Mouse (Mus musculus): ENCODE results near the gene Unkl. TPM values are rescaled to one million over a fixed set of nuclear protein-coding genes. Genes with fewer than 3 reads are reported as not detected.
A peak's percentile ranks its signal among the peaks of the same experiment; 100 is the strongest.

Gene Unkl
- polyA plus RNA-seq, 1 experiment, result 24.1 TPM

GRCm38 (mm10) chr17:25239695-25240636 lies 51.8 kb downstream of the Unkl start, which contains the start of the genes Gnptg and Tsr3:
Gene Gnptg, minus strand, starts transcription at chr17:25240124.
Gene Tsr3, plus strand, starts transcription at chr17:25240170.
- TF ChIP-seq POLR2A (IDR thresholded peaks at IDR 0.05; ENCODE audit: borderline replicate concordance, extremely low read depth, insufficient read depth, insufficient read length, poor library complexity, severe bottlenecking) (peak; percentile 57; the same call in 1 of the 2 replicates), CTCF (IDR thresholded peaks at IDR 0.05; ENCODE audit: borderline replicate concordance, extremely low read depth, insufficient read depth, insufficient read length) (no peak)
- DNase-seq (ENCODE audit: low read depth), result peak; percentile 97

GRCm38 (mm10) chr17:25243131-25243780 lies 55.1 kb downstream of the Unkl start:
- TF ChIP-seq POLR2A (IDR thresholded peaks at IDR 0.05; ENCODE audit: borderline replicate concordance, extremely low read depth, insufficient read depth, insufficient read length, poor library complexity, severe bottlenecking) (no peak), CTCF (IDR thresholded peaks at IDR 0.05; ENCODE audit: borderline replicate concordance, extremely low read depth, insufficient read depth, insufficient read length) (no peak)
- DNase-seq (ENCODE audit: low read depth), result no peak

GRCm38 (mm10) chr17:25244239-25244638 lies 56.0 kb downstream of the Unkl start:
- no peak for DNase-seq (ENCODE audit: low read depth)
- TF ChIP-seq CTCF (IDR thresholded peaks at IDR 0.05; ENCODE audit: borderline replicate concordance, extremely low read depth, insufficient read depth, insufficient read length), result no peak
- TF ChIP-seq POLR2A (IDR thresholded peaks at IDR 0.05; ENCODE audit: borderline replicate concordance, extremely low read depth, insufficient read depth, insufficient read length, poor library complexity, severe bottlenecking), result no peak

GRCm38 (mm10) chr17:25248033-25248750 lies 60.0 kb downstream of the Unkl start:
- no peak for DNase-seq (ENCODE audit: low read depth)
- TF ChIP-seq POLR2A (IDR thresholded peaks at IDR 0.05; ENCODE audit: borderline replicate concordance, extremely low read depth, insufficient read depth, insufficient read length, poor library complexity, severe bottlenecking) (no peak), CTCF (IDR thresholded peaks at IDR 0.05; ENCODE audit: borderline replicate concordance, extremely low read depth, insufficient read depth, insufficient read length) (no peak)

- TF ChIP-seq CTCF (IDR thresholded peaks at IDR 0.05; ENCODE audit: borderline replicate concordance, extremely low read depth, insufficient read depth, insufficient read length) (no peak), POLR2A (IDR thresholded peaks at IDR 0.05; ENCODE audit: borderline replicate concordance, extremely low read depth, insufficient read depth, insufficient read length, poor library complexity, severe bottlenecking) (no peak)
- DNase-seq (ENCODE audit: low read depth), result peak; percentile 24
Measured at GRCm38 (mm10) chr17:25250181-25250835, 62.1 kb downstream of the Unkl start.

- peak; percentile 91 for DNase-seq (ENCODE audit: low read depth)
Measured at GRCm38 (mm10) chr17:25252643-25253042, 64.4 kb downstream of the Unkl start.

GRCm38 (mm10) chr17:25253760-25254159 lies 65.6 kb downstream of the Unkl start:
- TF ChIP-seq POLR2A (IDR thresholded peaks at IDR 0.05; ENCODE audit: borderline replicate concordance, extremely low read depth, insufficient read depth, insufficient read length, poor library complexity, severe bottlenecking) (no peak), CTCF (IDR thresholded peaks at IDR 0.05; ENCODE audit: borderline replicate concordance, extremely low read depth, insufficient read depth, insufficient read length) (no peak)
- peak; percentile 72 for DNase-seq (ENCODE audit: low read depth)

More at GRCm38 (mm10) chr17:25252643-25253042, 64.4 kb downstream of the Unkl start:
- TF ChIP-seq CTCF (IDR thresholded peaks at IDR 0.05; ENCODE audit: borderline replicate concordance, extremely low read depth, insufficient read depth, insufficient read length) (no peak), POLR2A (IDR thresholded peaks at IDR 0.05; ENCODE audit: borderline replicate concordance, extremely low read depth, insufficient read depth, insufficient read length, poor library complexity, severe bottlenecking) (no peak)

- no peak for TF ChIP-seq CTCF (IDR thresholded peaks at IDR 0.05; ENCODE audit: borderline replicate concordance, extremely low read depth, insufficient read depth, insufficient read length)
- no peak for TF ChIP-seq POLR2A (IDR thresholded peaks at IDR 0.05; ENCODE audit: borderline replicate concordance, extremely low read depth, insufficient read depth, insufficient read length, poor library complexity, severe bottlenecking)
- no peak for DNase-seq (ENCODE audit: low read depth)
Measured at GRCm38 (mm10) chr17:25255110-25255509, 66.9 kb downstream of the Unkl start.

GRCm38 (mm10) chr17:25256140-25256754 lies 68.0 kb downstream of the Unkl start, which contains the start of gene Baiap3:
Gene Baiap3, minus strand, starts transcription at chr17:25256364.
- TF ChIP-seq POLR2A (IDR thresholded peaks at IDR 0.05; ENCODE audit: borderline replicate concordance, extremely low read depth, insufficient read depth, insufficient read length, poor library complexity, severe bottlenecking) (no peak), CTCF (IDR thresholded peaks at IDR 0.05; ENCODE audit: borderline replicate concordance, extremely low read depth, insufficient read depth, insufficient read length) (no peak)
- peak; percentile 25 for DNase-seq (ENCODE audit: low read depth)

- peak; percentile 53 for DNase-seq (ENCODE audit: low read depth)
- TF ChIP-seq POLR2A (IDR thresholded peaks at IDR 0.05; ENCODE audit: borderline replicate concordance, extremely low read depth, insufficient read depth, insufficient read length, poor library complexity, severe bottlenecking) (no peak), CTCF (IDR thresholded peaks at IDR 0.05; ENCODE audit: borderline replicate concordance, extremely low read depth, insufficient read depth, insufficient read length) (no peak)
Measured at GRCm38 (mm10) chr17:25257804-25258261, 69.6 kb downstream of the Unkl start.

All from brain, embryonic 14.5 days (tissue).